Mouse (Mus musculus): ENCODE results near the gene Esp36. TPM values are rescaled to one million over a fixed set of nuclear protein-coding genes. Genes with fewer than 3 reads are reported as not detected.

The Esp36 gene
- not detected in 2 replicates for polyA plus RNA-seq (2012; ENCODE audit: low replicate concordance)

DNA sequence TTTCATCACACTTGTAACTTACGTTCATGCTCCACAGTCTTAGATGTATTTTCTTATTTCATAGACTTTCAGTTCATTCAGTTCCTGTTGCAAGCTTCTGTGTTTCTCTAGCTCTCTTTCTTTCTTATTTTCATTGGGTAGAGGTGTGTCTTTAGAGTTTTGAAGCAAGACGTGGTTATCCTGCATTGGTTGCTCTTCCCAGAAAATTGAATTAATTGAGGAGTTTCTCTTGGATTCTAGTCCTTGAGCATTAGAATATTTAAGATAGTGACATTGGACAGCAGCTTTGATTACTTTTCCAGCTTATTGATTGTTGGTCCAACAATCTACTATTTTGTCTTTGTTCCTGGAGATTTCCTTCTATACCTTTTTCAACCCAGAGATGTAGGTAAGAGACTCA is at the start of gene Esp36:
Esp36 (minus strand) TSS at position 101 of the 400 bp plus-strand sequence.

Other genes with a start within 250 kb of the Esp36 start
- gene Olfr134, start 248.8 kb downstream of the Esp36 start, polyA plus RNA-seq (2012; ENCODE audit: low replicate concordance), result not detected in 2 replicates
- not detected in 2 replicates for gene Olfr135, start 215.8 kb downstream of the Esp36 start, polyA plus RNA-seq (2012; ENCODE audit: low replicate concordance)
- not detected in 2 replicates for gene Olfr138, start 159.2 kb downstream of the Esp36 start, polyA plus RNA-seq (2012; ENCODE audit: low replicate concordance)
- not detected in 2 replicates for gene Olfr137, start 112.6 kb downstream of the Esp36 start, polyA plus RNA-seq (2012; ENCODE audit: low replicate concordance)
- gene Olfr136, start 90.4 kb downstream of the Esp36 start, polyA plus RNA-seq (2012; ENCODE audit: low replicate concordance), result not detected in 2 replicates
- gene Esp34, start 134.0 kb upstream of the Esp36 start, polyA plus RNA-seq (2012; ENCODE audit: low replicate concordance), result not detected in 2 replicates
- not detected in 2 replicates for gene Esp31, start 219.3 kb upstream of the Esp36 start, polyA plus RNA-seq (2012; ENCODE audit: low replicate concordance)